Mouse (Mus musculus) CH12.LX (cell line): ENCODE measurements around the gene Hid1. TPM values are rescaled to one million over a fixed set of nuclear protein-coding genes. Genes with fewer than 3 reads are reported as not detected.

Source experiments
- DNase-seq: peaks from one replicate; pipeline ENCODE4 v3.0.0-alpha.2; 2013; ENCODE audit errors: extremely low read depth
- H3K27ac ChIP-seq: 2 replicates; pipeline ENCODE4 v1.5.1; 2012; ENCODE audit warnings: low read depth, mild to moderate bottlenecking, control low read depth, moderate library complexity; ENCODE audit not compliant: insufficient read depth
- H3K27me3 ChIP-seq: replicated peaks from 2 replicates; pipeline ENCODE3; 2012; ENCODE audit warnings: inconsistent platforms
- H3K36me3 ChIP-seq, 2 experiments: replicated peaks in 1 of 2; 2 replicates each; pipeline versions ENCODE3 to v1.6.1; 2012; ENCODE audit warnings: inconsistent platforms in 1 of 2, low read length in 1 of 2, mild to moderate bottlenecking in 1 of 2, mixed read lengths in 1 of 2, moderate library complexity in 1 of 2; ENCODE audit not compliant: control insufficient read depth in 1 of 2, insufficient read depth in 1 of 2
- H3K4me1 ChIP-seq, 2 experiments: 2 replicates each; pipeline ENCODE4 v1.6.1; 2012; ENCODE audit warnings: inconsistent platforms in 1 of 2, moderate library complexity in 1 of 2; ENCODE audit not compliant: insufficient read depth in 2 of 2, control insufficient read depth in 1 of 2
- H3K4me2 ChIP-seq: 2 replicates; pipeline ENCODE4 v1.6.1; 2012; ENCODE audit warnings: low read depth, mild to moderate bottlenecking, control low read depth; ENCODE audit not compliant: poor library complexity, insufficient read depth, severe bottlenecking
- H3K4me3 ChIP-seq, 3 experiments: fragments of 150-350 bp in 1 of 3; sonication (generic) in 1 of 3; replicated peaks in 1 of 3; 2 replicates each; pipeline versions ENCODE3 to v1.5.1; 2011 to 2012; ENCODE audit warnings: low read depth in 2 of 3, low read length in 2 of 3, mild to moderate bottlenecking in 2 of 3, moderate library complexity in 2 of 3, control low read depth in 1 of 3, improper control_type of control experiment in 1 of 3, inconsistent platforms in 1 of 3, mixed read lengths in 1 of 3; ENCODE audit not compliant: poor library complexity in 1 of 3
- H3K79me2 ChIP-seq: replicated peaks from 2 replicates; pipeline ENCODE4 v1.6.1; 2012; ENCODE audit warnings: mild to moderate bottlenecking, moderate library complexity; ENCODE audit not compliant: control insufficient read depth, poor library complexity, insufficient read depth, severe bottlenecking; ENCODE audit errors: extremely low read depth
- H3K9ac ChIP-seq: 2 replicates; pipeline ENCODE4 v1.6.1; 2012; ENCODE audit warnings: low read depth, mild to moderate bottlenecking, control low read depth, moderate library complexity; ENCODE audit not compliant: insufficient read depth
- H3K9me3 ChIP-seq: replicated peaks from 2 replicates; pipeline ENCODE3; 2012; ENCODE audit warnings: low read length, inconsistent platforms, mixed read lengths
- CHD1 ChIP-seq: IDR thresholded peaks from 2 replicates; pipeline ENCODE4 v1.6.1; 2012; ENCODE audit warnings: low read depth, low read length, improper control_type of control experiment, inconsistent platforms
- CHD2 ChIP-seq: IDR thresholded peaks from 2 replicates; pipeline ENCODE4 v1.6.1; 2011; ENCODE audit warnings: low read length, improper control_type of control experiment
- CTCF ChIP-seq, 2 experiments: IDR thresholded peaks in 1 of 2; conservative IDR thresholded peaks in 1 of 2; 2 replicates each; pipeline ENCODE4 v1.5.1; 2011 to 2012; ENCODE audit warnings: low read depth in 2 of 2, low read length in 2 of 2, improper control_type of control experiment in 1 of 2, inconsistent platforms in 1 of 2, mild to moderate bottlenecking in 1 of 2, moderate library complexity in 1 of 2
- E2F4 ChIP-seq: IDR thresholded peaks from 2 replicates; pipeline ENCODE4 v1.6.1; 2011; ENCODE audit warnings: low read depth, low read length, improper control_type of control experiment; ENCODE audit not compliant: insufficient replicate concordance
- ELF1 ChIP-seq: IDR thresholded peaks from 2 replicates; pipeline ENCODE4 v1.6.1; 2014; ENCODE audit warnings: low read depth, mild to moderate bottlenecking, inconsistent platforms, low read length, improper control_type of control experiment
- HCFC1 ChIP-seq: IDR thresholded peaks from 2 replicates; pipeline ENCODE4 v1.6.1; 2012; ENCODE audit warnings: low read depth, mild to moderate bottlenecking, inconsistent platforms, low read length, improper control_type of control experiment
- IRF4 ChIP-seq: IDR thresholded peaks from 2 replicates; pipeline ENCODE4 v1.6.1; 2014; ENCODE audit warnings: low read depth, mild to moderate bottlenecking, inconsistent platforms, low read length, improper control_type of control experiment
- KAT2A ChIP-seq: IDR thresholded peaks from 2 replicates; pipeline ENCODE4 v1.6.1; 2012; ENCODE audit warnings: low read length, improper control_type of control experiment, inconsistent platforms; ENCODE audit not compliant: insufficient replicate concordance
- MAX ChIP-seq: IDR thresholded peaks from 2 replicates; pipeline ENCODE4 v1.6.1; 2011; ENCODE audit warnings: low read length, improper control_type of control experiment
- MEF2A ChIP-seq: IDR thresholded peaks from 2 replicates; pipeline ENCODE4 v1.6.1; 2014; ENCODE audit warnings: low read depth, mild to moderate bottlenecking, inconsistent platforms, low read length, improper control_type of control experiment, borderline replicate concordance
- MXI1 ChIP-seq: IDR thresholded peaks from 2 replicates; pipeline ENCODE4 v1.6.1; 2011; ENCODE audit warnings: mild to moderate bottlenecking, low read depth, low read length, improper control_type of control experiment
- RAD21 ChIP-seq: IDR thresholded peaks from 2 replicates; pipeline ENCODE4 v1.6.1; 2011; ENCODE audit warnings: low read depth, mild to moderate bottlenecking, low read length, improper control_type of control experiment, moderate library complexity
- RCOR1 ChIP-seq: conservative IDR thresholded peaks from 2 replicates; pipeline ENCODE4 v1.6.1; 2012; ENCODE audit warnings: low read depth, mild to moderate bottlenecking, inconsistent platforms, low read length, improper control_type of control experiment
- SMC3 ChIP-seq: IDR thresholded peaks from 2 replicates; pipeline ENCODE4 v1.6.1; 2011; ENCODE audit warnings: low read depth, low read length, improper control_type of control experiment
- UBTF ChIP-seq: IDR thresholded peaks from 2 replicates; pipeline ENCODE4 v1.6.1; 2012; ENCODE audit warnings: low read depth, mild to moderate bottlenecking, inconsistent platforms, low read length, improper control_type of control experiment, moderate library complexity
- USF1 ChIP-seq: IDR thresholded peaks from 2 replicates; pipeline ENCODE4 v1.6.1; 2014; ENCODE audit warnings: low read depth, mild to moderate bottlenecking, inconsistent platforms, low read length, improper control_type of control experiment
- ZC3H11A ChIP-seq: IDR thresholded peaks from 2 replicates; pipeline ENCODE4 v1.6.1; 2012; ENCODE audit warnings: low read depth, mild to moderate bottlenecking, inconsistent platforms, low read length, improper control_type of control experiment
- ZNF384 ChIP-seq: IDR thresholded peaks from 2 replicates; pipeline ENCODE4 v1.6.1; 2012; ENCODE audit warnings: low read depth, low read length, improper control_type of control experiment, inconsistent platforms
- dilution Hi-C: fragments of 300-500 bp; cut with MboI; formaldehyde crosslinking; loops from 2 replicates; pipeline ENCODE4 v1.14.3; 2020; ENCODE audit warnings: low sequenced_read_pairs; ENCODE audit not compliant: extremely low pct_unique_long_range_greater_than_20kb, extremely low pct_ligation_motif_present
- in situ Hi-C: fragments of 300-500 bp; cut with MboI; formaldehyde crosslinking; loops from 3 replicates; pipeline ENCODE4 v1.14.3; 2019; ENCODE audit warnings: low sequenced_read_pairs, low pct_ligation_motif_present, low pct_unique_long_range_greater_than_20kb, mixed read lengths
- polyA plus RNA-seq: library from polyadenylated mRNA; unstranded; fragments of >175 nt; gene quantifications from 2 replicates; pipeline ENCODE4 v1.2.1, GENCODE M21; 2012; ENCODE audit warnings: low read depth; ENCODE audit not compliant: insufficient read length
- total RNA-seq, 2 experiments: library from RNA; depleted of rRNA; stranded (reverse); fragments of 300-350 nt in 1 of 2; fragments of >200 nt in 1 of 2; gene quantifications; 2 replicates each; pipeline ENCODE4 v1.2.3; 2012 to 2014

Gene Hid1
- total and polyA plus RNA-seq, 3 experiments, result 0.12 to 3.6 (median 0.36) TPM

- Histone ChIP-seq H3K4me1 (peaks cover 0 to 3% of the 10 kb centered on the region in 2 experiments; a peak in 1 of 4 replicates), H3K27ac (no peak overlapping the region), H3K79me2 (no peaks in the 10 kb centered on the region), H3K9ac (no peak overlapping the region), H3K36me3 (no peaks in the 10 kb centered on the region), H3K4me2 (no peak overlapping the region), H3K27me3 (peaks cover 94% of the 10 kb centered on the region), H3K9me3 (peaks cover 10% of the 10 kb centered on the region), H3K4me3 (no peak overlapping the region)
- no peak for TF ChIP-seq MEF2A
- peak; percentile 9 for TF ChIP-seq RAD21
- peak in 1 of 2 experiments; percentile 57; a peak in 2 of 4 replicates for TF ChIP-seq CTCF (conservative IDR thresholded peaks at IDR 0.05 in 1 of 2, IDR thresholded peaks at IDR 0.05 in 1 of 2; ENCODE audit: low read depth in 2 of 2, low read length in 2 of 2)
- peak; percentile 59; the same call in 1 of the 2 replicates for TF ChIP-seq ELF1
- TF ChIP-seq ZNF384, result no peak
- no peak for TF ChIP-seq MXI1
- 0 out of 2 replicates have a peak, but pooled peaks have one; percentile 31 for TF ChIP-seq MAX
- peak; percentile 45; the same call in 1 of the 2 replicates for TF ChIP-seq SMC3
- no peak for DNase-seq
- in situ Hi-C loops, result loop anchor here (5.0 to 10.0 kb wide), 4 partner anchors 37 to 355 kb away; partner anchors contain the start of gene Ush1g
- dilution Hi-C loops, result no loop called here
Measured at GRCm38 (mm10) chr11:115359726-115360125, 7.8 kb downstream of the Hid1 start.

GRCm38 (mm10) chr11:115359293-115359692 is 8.3 kb downstream of the Hid1 start:
- peaks cover 3% of the 10 kb centered on the region in 2 experiments; a peak in 2 of 4 replicates for H3K4me1 ChIP-seq
- H3K4me2 ChIP-seq, result no peak overlapping the region
- no peak overlapping the region for H3K27ac ChIP-seq
- in situ Hi-C loops, result loop anchor here (5.0 to 10.0 kb wide), 4 partner anchors 37 to 356 kb away; partner anchors contain the start of gene Ush1g
- DNase-seq, result no peak
- H3K27me3 ChIP-seq, result peaks cover 93% of the 10 kb centered on the region
- peaks cover 10% of the 10 kb centered on the region for H3K9me3 ChIP-seq
- H3K4me3 ChIP-seq, result no peak overlapping the region
- no peak overlapping the region for H3K9ac ChIP-seq
- TF ChIP-seq HCFC1 (no peak), CHD2 (no peak), KAT2A (no peak), CHD1 (no peak), ZNF384 (no peak), RCOR1 (no peak)
- no peaks in the 10 kb centered on the region for H3K36me3 ChIP-seq
- no peaks in the 10 kb centered on the region for H3K79me2 ChIP-seq
- dilution Hi-C loops, result no loop called here

DNA sequence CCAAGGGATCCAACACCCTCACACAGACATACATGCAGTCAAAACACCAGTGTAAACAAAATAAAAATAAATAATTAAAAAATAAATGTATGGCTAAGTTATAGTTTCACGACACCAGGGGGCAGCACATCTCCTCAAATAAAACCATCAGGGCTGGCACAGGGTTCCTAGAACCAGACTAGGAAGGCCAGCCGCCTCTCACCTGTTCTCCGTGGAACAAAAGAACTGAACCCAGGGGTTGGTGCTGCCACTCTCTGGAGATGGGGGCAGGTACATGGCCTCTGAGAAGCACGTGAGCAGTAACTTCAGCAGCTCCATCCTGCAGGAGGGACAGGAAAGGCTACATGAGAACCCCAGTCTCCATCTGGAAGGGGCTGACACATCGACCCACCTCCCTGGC is 9.1 kb downstream of the Hid1 start:
- dilution Hi-C loops, result no loop called here
- peaks cover 88% of the 10 kb centered on the region for H3K27me3 ChIP-seq
- in situ Hi-C loops, result loop anchor here (5.0 to 10.0 kb wide), 4 partner anchors 36 to 356 kb away; partner anchors contain the start of gene Ush1g
- H3K4me3 ChIP-seq, result no peak overlapping the region
- peak; percentile 68 for DNase-seq
- no peak overlapping the region for H3K9ac ChIP-seq
- no peaks in the 10 kb centered on the region for H3K79me2 ChIP-seq
- peak; percentile 18 to 83; a peak in 2 of 4 replicates for TF ChIP-seq CTCF (conservative IDR thresholded peaks at IDR 0.05 in 1 of 2, IDR thresholded peaks at IDR 0.05 in 1 of 2; ENCODE audit: low read depth in 2 of 2, low read length in 2 of 2)
- TF ChIP-seq SMC3, result peak; percentile 73
- TF ChIP-seq UBTF, result no peak
- TF ChIP-seq E2F4, result no peak
- TF ChIP-seq IRF4, result 0 out of 2 replicates have a peak, but pooled peaks have one; percentile 18
- TF ChIP-seq USF1, result no peak
- peak; percentile 84 for TF ChIP-seq RAD21
- peak; percentile 38; the same call in 1 of the 2 replicates for TF ChIP-seq ZC3H11A
- H3K36me3 ChIP-seq, result no peaks in the 10 kb centered on the region
- no peak overlapping the region for H3K4me2 ChIP-seq
- H3K4me1 ChIP-seq, result peaks cover 3% of the 10 kb centered on the region in 2 experiments; a peak in 2 of 4 replicates
- no peak overlapping the region for H3K27ac ChIP-seq
- H3K9me3 ChIP-seq, result peaks cover 10% of the 10 kb centered on the region
